Mouse (Mus musculus): Measurements from ENCODE around the gene Yars. TPM values are rescaled to one million over a fixed set of nuclear protein-coding genes. Genes with fewer than 3 reads are reported as not detected.

Gene Yars
- polyA plus RNA-seq, 1 experiment from 2014 or later, result 102 TPM

- Histone ChIP-seq H3K36me3 (no peaks in the 10 kb centered on the region), H3K27me3 (no peaks in the 10 kb centered on the region; the same call in 1 of the 2 replicates), H3K4me1 (replicated peaks) (peaks cover 37% of the 10 kb centered on the region), H3K9me3 (no peaks in the 10 kb centered on the region), H3K4me3 (replicated peaks) (no peak overlapping the region), H3K4me2 (replicated peaks) (no peak overlapping the region), H3K9ac (replicated peaks) (0 out of 2 replicates have a peak overlapping the region, but pooled peaks have one; percentile 2), H3K27ac (no peak overlapping the region)
- no peak for ATAC-seq
- 68% methylated on average over 3 of the region's 3 CpGs for WGBS
These were observed 45.6 kb downstream of the Yars start for GRCm38 (mm10) chr4:129235147-129235546.

- Histone ChIP-seq H3K27ac (no peak overlapping the region), H3K4me1 (replicated peaks) (peaks cover 38% of the 10 kb centered on the region), H3K4me3 (replicated peaks) (no peak overlapping the region), H3K36me3 (no peaks in the 10 kb centered on the region), H3K27me3 (no peaks in the 10 kb centered on the region; the same call in 1 of the 2 replicates), H3K9me3 (no peaks in the 10 kb centered on the region), H3K9ac (replicated peaks) (no peak overlapping the region), H3K4me2 (replicated peaks) (no peak overlapping the region)
- WGBS, result 83% methylated on average over 8 of the region's 8 CpGs
- ATAC-seq, result no peak
These were observed 46.8 kb downstream of the Yars start for GRCm38 (mm10) chr4:129236236-129236813.

GRCm38 (mm10) chr4:129237843-129238441 lies 48.4 kb downstream of the Yars start:
- Histone ChIP-seq H3K4me2 (replicated peaks) (peak overlapping the region; percentile 90), H3K4me1 (replicated peaks) (peaks cover 49% of the 10 kb centered on the region), H3K36me3 (no peaks in the 10 kb centered on the region), H3K27ac (no peak overlapping the region), H3K27me3 (no peaks in the 10 kb centered on the region; the same call in 1 of the 2 replicates), H3K4me3 (replicated peaks) (peak overlapping the region; percentile 76), H3K9me3 (no peaks in the 10 kb centered on the region), H3K9ac (replicated peaks) (peak overlapping the region; percentile 82)
- 0 out of 2 replicates have a peak, but pooled peaks have one; percentile 13 for ATAC-seq
- WGBS, result 6% methylated on average over 21 of the region's 21 CpGs

GRCm38 (mm10) chr4:129238579-129239016 lies 49.0 kb downstream of the Yars start:
- H3K9ac ChIP-seq (replicated peaks), result peak overlapping the region; percentile 82
- H3K27ac ChIP-seq, result peak overlapping the region; percentile 60
- H3K9me3 ChIP-seq, result no peaks in the 10 kb centered on the region
- H3K4me2 ChIP-seq (replicated peaks), result peak overlapping the region; percentile 90
- ATAC-seq, result peak; percentile 64
- WGBS, result 2% methylated on average over 22 of the region's 23 CpGs
- H3K4me1 ChIP-seq (replicated peaks), result peaks cover 50% of the 10 kb centered on the region
- H3K36me3 ChIP-seq, result no peaks in the 10 kb centered on the region
- peak overlapping the region; percentile 76 for H3K4me3 ChIP-seq (replicated peaks)
- no peaks in the 10 kb centered on the region; the same call in 1 of the 2 replicates for H3K27me3 ChIP-seq

- peak overlapping the region; percentile 82 for H3K9ac ChIP-seq (replicated peaks)
- H3K27ac ChIP-seq, result peak overlapping the region; percentile 60
- ATAC-seq, result peak; percentile 88
- peak overlapping the region; percentile 90 for H3K4me2 ChIP-seq (replicated peaks)
- H3K4me1 ChIP-seq (replicated peaks), result peaks cover 50% of the 10 kb centered on the region
- H3K9me3 ChIP-seq, result no peaks in the 10 kb centered on the region
- no peaks in the 10 kb centered on the region for H3K36me3 ChIP-seq
- H3K4me3 ChIP-seq (replicated peaks), result peak overlapping the region; percentile 76
- 1% methylated on average over 24 of the region's 29 CpGs for whole genome bisulfite sequencing
- no peaks in the 10 kb centered on the region; the same call in 1 of the 2 replicates for H3K27me3 ChIP-seq
These were observed 49.5 kb downstream of the Yars start for GRCm38 (mm10) chr4:129239075-129239474.

- Histone ChIP-seq H3K27me3 (peaks cover 15% of the 10 kb centered on the region), H3K9ac (replicated peaks) (0 out of 2 replicates have a peak overlapping the region, but pooled peaks have one; percentile 14), H3K9me3 (no peaks in the 10 kb centered on the region), H3K36me3 (no peaks in the 10 kb centered on the region), H3K27ac (0 out of 2 replicates have a peak overlapping the region, but pooled peaks have one; percentile 19), H3K4me2 (replicated peaks) (no peak overlapping the region), H3K4me3 (replicated peaks) (no peak overlapping the region), H3K4me1 (replicated peaks) (peaks cover 43% of the 10 kb centered on the region)
- WGBS, result 6% methylated on average over 6 of the region's 7 CpGs
- ATAC-seq, result no peak
These were observed 52.3 kb downstream of the Yars start for GRCm38 (mm10) chr4:129241898-129242297.

GRCm38 (mm10) chr4:129242327-129242726 lies 52.8 kb downstream of the Yars start:
- 0 out of 2 replicates have a peak overlapping the region, but pooled peaks have one; percentile 14 for H3K9ac ChIP-seq (replicated peaks)
- no peak for ATAC-seq
- 28% methylated on average over 4 of the region's 4 CpGs for whole genome bisulfite sequencing
- H3K36me3 ChIP-seq, result no peaks in the 10 kb centered on the region
- H3K4me1 ChIP-seq (replicated peaks), result peaks cover 39% of the 10 kb centered on the region
- peaks cover 20% of the 10 kb centered on the region for H3K27me3 ChIP-seq
- H3K27ac ChIP-seq, result 0 out of 2 replicates have a peak overlapping the region, but pooled peaks have one; percentile 19
- H3K4me3 ChIP-seq (replicated peaks), result no peak overlapping the region
- H3K9me3 ChIP-seq, result no peaks in the 10 kb centered on the region
- H3K4me2 ChIP-seq (replicated peaks), result no peak overlapping the region

- Histone ChIP-seq H3K9ac (replicated peaks) (no peak overlapping the region), H3K27ac (no peak overlapping the region)
- 22% methylated on average over 4 of the region's 4 CpGs for WGBS
These were observed 53.2 kb downstream of the Yars start for GRCm38 (mm10) chr4:129242761-129243160.

GRCm38 (mm10) chr4:129244802-129245201 lies 55.2 kb downstream of the Yars start:
- H3K9me3 ChIP-seq, result no peaks in the 10 kb centered on the region
- no peak for ATAC-seq
- no peak overlapping the region for H3K4me3 ChIP-seq (replicated peaks)
- H3K36me3 ChIP-seq, result no peaks in the 10 kb centered on the region
- no peak overlapping the region for H3K27ac ChIP-seq
- 58% methylated on average over 4 of the region's 4 CpGs for WGBS
- H3K4me2 ChIP-seq (replicated peaks), result no peak overlapping the region
- H3K4me1 ChIP-seq (replicated peaks), result peaks cover 35% of the 10 kb centered on the region
- H3K9ac ChIP-seq (replicated peaks), result no peak overlapping the region
- H3K27me3 ChIP-seq, result peaks cover 44% of the 10 kb centered on the region

More at GRCm38 (mm10) chr4:129242761-129243160, 53.2 kb downstream of the Yars start:
- peaks cover 24% of the 10 kb centered on the region for H3K27me3 ChIP-seq
- ATAC-seq, result no peak
- peaks cover 37% of the 10 kb centered on the region for H3K4me1 ChIP-seq (replicated peaks)
- no peaks in the 10 kb centered on the region for H3K9me3 ChIP-seq
- H3K4me3 ChIP-seq (replicated peaks), result no peak overlapping the region
- H3K4me2 ChIP-seq (replicated peaks), result no peak overlapping the region
- H3K36me3 ChIP-seq, result no peaks in the 10 kb centered on the region

- Histone ChIP-seq H3K27me3 (peaks cover 61% of the 10 kb centered on the region), H3K9me3 (no peaks in the 10 kb centered on the region), H3K9ac (replicated peaks) (no peak overlapping the region), H3K4me3 (replicated peaks) (no peak overlapping the region), H3K36me3 (no peaks in the 10 kb centered on the region), H3K4me1 (replicated peaks) (peaks cover 42% of the 10 kb centered on the region), H3K27ac (no peak overlapping the region), H3K4me2 (replicated peaks) (no peak overlapping the region)
- no peak for ATAC-seq
- 41% methylated on average over 15 of the region's 15 CpGs for WGBS
These were observed 57.1 kb downstream of the Yars start for GRCm38 (mm10) chr4:129246360-129247301.

- H3K9ac ChIP-seq (replicated peaks), result peak overlapping the region; percentile 72
- 10% methylated on average over 24 of the region's 24 CpGs for WGBS
- no peaks in the 10 kb centered on the region for H3K36me3 ChIP-seq
- H3K4me2 ChIP-seq (replicated peaks), result peak overlapping the region; percentile 97
- peak overlapping the region; percentile 55 for H3K4me3 ChIP-seq (replicated peaks)
- no peaks in the 10 kb centered on the region for H3K9me3 ChIP-seq
- peaks cover 37% of the 10 kb centered on the region for H3K4me1 ChIP-seq (replicated peaks)
- no peak overlapping the region for H3K27ac ChIP-seq
- ATAC-seq, result no peak
- peaks cover 65% of the 10 kb centered on the region for H3K27me3 ChIP-seq
These were observed 58.1 kb downstream of the Yars start for GRCm38 (mm10) chr4:129247381-129248242.

Measured in midbrain, embryonic 13.5 days (tissue).